ENCODE assay signal across 10 mouse cellular contexts in the genomic region with DNA sequence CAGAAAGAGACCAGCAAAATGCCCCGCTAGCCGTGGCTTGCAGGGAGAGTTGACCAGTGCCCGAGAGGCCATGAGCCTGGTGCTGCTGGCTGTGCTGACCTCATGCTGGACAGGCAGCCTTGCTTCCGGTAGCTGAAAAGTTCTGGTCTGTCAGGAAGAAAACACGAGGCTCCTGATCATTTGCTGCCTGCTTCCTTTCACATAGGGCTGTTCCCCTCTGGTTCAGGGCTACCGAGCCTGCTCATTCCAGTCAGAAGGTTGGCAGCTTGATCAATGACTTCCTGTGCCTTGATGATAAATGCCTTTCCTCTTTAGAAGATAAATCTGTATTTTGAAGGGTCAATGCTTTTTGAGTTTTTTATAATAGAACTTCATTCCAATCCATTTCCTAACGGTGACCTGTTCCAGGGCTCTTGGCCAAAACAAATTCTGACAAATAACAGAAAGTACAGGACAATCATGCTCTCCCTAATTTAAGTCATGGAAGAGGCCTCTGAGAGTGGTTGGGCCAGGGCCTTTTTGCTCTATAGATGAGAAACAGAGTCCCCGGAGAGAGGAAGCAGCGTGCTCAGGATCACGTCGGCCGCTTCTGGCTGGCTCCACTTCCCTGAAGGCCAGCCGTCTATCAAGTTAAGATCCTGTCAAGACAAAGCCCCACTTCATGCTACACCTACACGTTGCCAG. TPM values are rescaled to one million over a fixed set of nuclear protein-coding genes. Genes with fewer than 3 reads are reported as not detected.
DNase-seq lines count a peak whose midpoint lies in the region; ATAC-seq and TF ChIP-seq lines count a peak whose summit lies in the region.
"Had no signal": no experiment of that assay in that cellular context is flagged by ENCODE, and none has a peak within 500 bp of the region (broad histone marks: within the 10 kb centered on the region; RNA-seq: fewer than 3 reads in every experiment).

No protein-coding gene starts in this region.

- no peaks in the 10 kb centered on the region for H3K9me3 ChIP-seq in liver, embryonic 14.5 days (ENCODE audit: control insufficient read depth, low read length)
- no peaks in the 10 kb centered on the region for H3K9me3 ChIP-seq in forebrain, embryonic 13.5 days (replicated peaks)
- H3K9me3 ChIP-seq: G1E had no signal

- no peak overlapping the region for H3K4me3 ChIP-seq in liver, embryonic 14.5 days (ENCODE audit: insufficient read depth in 1 of 2, low read depth in 2 of 2, low read length in 2 of 2)
- no peak overlapping the region for H3K4me3 ChIP-seq in forebrain, embryonic 13.5 days

- 34% methylated on average over 14 of the region's 14 CpGs for WGBS in liver, embryonic 14.5 days (ENCODE audit: insufficient replicate concordance)
- WGBS in forebrain, embryonic 13.5 days, result 78% methylated on average over 14 of the region's 14 CpGs

- H3K27ac ChIP-seq in liver, embryonic 14.5 days, result no peak overlapping the region
- no peak overlapping the region for H3K27ac ChIP-seq in forebrain, embryonic 13.5 days

- ATAC-seq in liver, embryonic 14.5 days (ENCODE audit: insufficient read depth), result peak; percentile 55; the same call in 1 of the 2 replicates
- ATAC-seq in megakaryocyte progenitor cell, adult 5-6 weeks (replicated peaks; ENCODE audit: poor library complexity), result no peak
- ATAC-seq in forebrain, embryonic 13.5 days, result no peak

- TF ChIP-seq EP300 in liver, embryonic 14.5 days (IDR thresholded peaks at IDR 0.05; ENCODE audit: low read depth), result no peak

- DNase-seq in 3134 (ENCODE audit: extremely low read depth, insufficient read length, low spot score), result peak; percentile 13
- DNase-seq in embryo, embryonic 10 days (ENCODE audit: low spot score), result peak; percentile 64
- peak; percentile 45 for DNase-seq in heart, postnatal 4 days
- DNase-seq in liver, embryonic 14.5 days (ENCODE audit: low read depth in 3 of 3, low spot score in 3 of 3), result no peak
- DNase-seq in urinary bladder, postnatal 4 days (ENCODE audit: low spot score in 2 of 2), result no peak
- DNase-seq in cerebellum, adult 9-11 months, result no peak
- DNase-seq: retina, postnatal 1 day had no signal

- no peak overlapping the region for H3K4me2 ChIP-seq in liver, embryonic 14.5 days (ENCODE audit: low read depth)
- H3K4me2 ChIP-seq in forebrain, embryonic 13.5 days, result no peak overlapping the region

- H3K27me3 ChIP-seq in liver, embryonic 14.5 days (ENCODE audit: control insufficient read depth, insufficient read depth, low read length), result no peaks in the 10 kb centered on the region
- H3K27me3 ChIP-seq in forebrain, embryonic 13.5 days, result no peaks in the 10 kb centered on the region

- H3K9ac ChIP-seq in liver, embryonic 14.5 days (replicated peaks), result no peak overlapping the region
- H3K9ac ChIP-seq in forebrain, embryonic 13.5 days, result no peak overlapping the region

- no peaks in the 10 kb centered on the region for H3K36me3 ChIP-seq in liver, embryonic 14.5 days (replicated peaks; ENCODE audit: control insufficient read depth, insufficient read depth, low read depth)
- no peaks in the 10 kb centered on the region for H3K36me3 ChIP-seq in forebrain, embryonic 13.5 days (ENCODE audit: poor library complexity, severe bottlenecking)
- H3K36me3 ChIP-seq: G1E had no signal

- H3K4me1 ChIP-seq in liver, embryonic 14.5 days (replicated peaks; ENCODE audit: control insufficient read depth in 2 of 2, insufficient read depth in 2 of 2, low read length in 1 of 2), result peaks cover 0 to 15% of the 10 kb centered on the region in 2 experiments; a peak in 2 of 4 replicates
- no peaks in the 10 kb centered on the region for H3K4me1 ChIP-seq in forebrain, embryonic 13.5 days

- TF ChIP-seq CTCF in liver, embryonic 14.5 days (IDR thresholded peaks at IDR 0.05; ENCODE audit: low read depth), result no peak

RNA-seq across cellular contexts. Expression of gene Acer2, which starts 24.7 kb away (rescaled TPM):
- total RNA-seq in heart, postnatal 4 days (2021), result 10 to 100 TPM; 18.2 to 19.0 TPM
- 1.9 and 2.6 TPM in 2 replicates for polyA plus RNA-seq in liver, embryonic 14.5 days (2012; rRNA removed)
- polyA plus RNA-seq in liver, embryonic 14.5 days (2014; fragmentation: Nextera tagmentation; extraction: Ambion mirVana), result 4.3 and 4.5 TPM in 2 replicates
- 0.84 and 2.2 TPM in 2 replicates for total RNA-seq in megakaryocyte progenitor cell, adult 5-6 weeks (2015)
- 1.1 and 2.5 TPM in 2 replicates for total RNA-seq in megakaryocyte progenitor cell, adult 5-6 weeks (2017)
- 10.9 and 14.0 TPM in 2 replicates for polyA plus RNA-seq in forebrain, embryonic 13.5 days (2015; fragmentation: Nextera tagmentation; extraction: Ambion mirVana)
- polyA plus RNA-seq: G1E had no signal

RNA-seq across cellular contexts. Expression of gene Rps6, which starts 41.7 kb away (rescaled TPM):
- total RNA-seq in heart, postnatal 4 days (2021), result 100 to 1,000 TPM; 718 to 724 TPM
- polyA plus RNA-seq in liver, embryonic 14.5 days (2012; rRNA removed), result 885 and 1,231 TPM in 2 replicates
- polyA plus RNA-seq in liver, embryonic 14.5 days (2014; fragmentation: Nextera tagmentation; extraction: Ambion mirVana), result 593 and 603 TPM in 2 replicates
- total RNA-seq in megakaryocyte progenitor cell, adult 5-6 weeks (2015), result 4,597 and 4,652 TPM in 2 replicates
- total RNA-seq in megakaryocyte progenitor cell, adult 5-6 weeks (2017), result 1,552 and 1,647 TPM in 2 replicates
- polyA plus RNA-seq in forebrain, embryonic 13.5 days (2015; fragmentation: Nextera tagmentation; extraction: Ambion mirVana), result 497 and 551 TPM in 2 replicates

Comparison
In these comparisons a context has a peak if more than half of its experiments do, and no peak if none do; other contexts are left out.
1. DNase-seq: peak in 3134 (single experiment), embryo, embryonic 10 days (single experiment) and heart, postnatal 4 days (single experiment); none in liver, embryonic 14.5 days (0 of 3), urinary bladder, postnatal 4 days (0 of 2) and cerebellum, adult 9-11 months (single experiment).
2. RNA of gene Acer2, which starts 24.7 kb away (total RNA-seq): 18.2 to 19.0 TPM in heart, postnatal 4 days; 0.84 to 2.5 TPM in megakaryocyte progenitor cell, adult 5-6 weeks; every median in the first group is over 4 times any median in the second.